Mouse (Mus musculus) cerebellum, adult 2 months (tissue): ENCODE data around the gene Rcc1l.

Experiments
- CTCF ChIP-seq: fragments of 200-500 bp; IDR thresholded peaks from 2 replicates; pipeline ENCODE4 v1.5.1; 2011; ENCODE audit warnings: low read depth, mild to moderate bottlenecking, control low read depth, low read length, moderate library complexity, borderline replicate concordance; ENCODE audit not compliant: insufficient read depth
- POLR2A ChIP-seq: fragments of 200-500 bp; IDR thresholded peaks from 2 replicates; pipeline ENCODE4 v1.6.1; 2011; ENCODE audit warnings: low read length, control low read depth, borderline replicate concordance; ENCODE audit not compliant: insufficient read depth

DNA sequence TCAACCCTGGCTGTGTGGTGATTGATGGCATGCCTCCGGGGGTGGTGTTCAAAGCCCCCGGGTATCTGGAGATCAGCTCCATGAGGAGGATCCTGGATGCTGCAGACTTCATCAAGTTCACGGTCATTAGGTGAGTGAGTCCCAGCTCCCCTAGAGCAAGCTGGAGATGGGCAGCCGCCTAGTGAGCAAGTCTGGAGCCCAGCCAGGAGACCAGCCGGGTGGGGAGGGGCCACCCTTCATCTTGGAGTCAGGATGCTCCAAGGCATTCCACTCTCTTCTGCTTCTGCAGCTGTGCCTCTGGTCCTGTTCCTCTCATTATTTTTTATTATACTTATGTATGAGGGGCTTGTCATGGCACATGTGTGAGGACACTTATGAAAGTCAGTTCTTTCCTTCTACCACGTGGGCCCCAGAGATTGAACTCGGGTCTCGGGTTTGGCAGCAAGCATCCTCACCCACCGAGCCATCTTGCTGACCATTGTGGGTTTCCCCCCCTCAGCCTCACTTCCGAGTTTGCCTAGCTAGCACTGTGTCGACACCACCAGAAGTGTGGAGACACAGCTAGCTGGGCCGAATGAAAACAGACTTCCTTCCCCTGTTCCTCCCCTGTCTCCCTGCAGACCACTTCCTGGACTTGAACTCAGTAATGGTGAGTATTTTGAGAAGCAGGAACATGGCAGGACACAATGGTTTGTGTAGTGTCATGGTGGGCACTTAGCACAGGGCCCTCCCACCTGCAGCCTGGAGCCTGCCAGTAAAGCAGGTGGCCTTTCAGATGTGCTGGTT is 37.6 kb upstream of the Rcc1l start:
- TF ChIP-seq POLR2A = no peak
- no peak for TF ChIP-seq CTCF
